Mouse (Mus musculus) heart, embryonic 11.5 days (tissue): ENCODE data around the gene Tbx5. TPM values are rescaled to one million over a fixed set of nuclear protein-coding genes. Genes with fewer than 3 reads are reported as not detected.
"Not testable (repeated sequence)": the region's sequence is repeated elsewhere in the genome, so short reads cannot be mapped to it uniquely, and the experiment has no call there.

Source experiments
- ATAC-seq: fragments of 200-750 bp; cut with Nextera tagmentation; replicated peaks from 2 replicates; pipeline ENCODE4 v1.8.0; 2017; ENCODE audit warnings: moderate library complexity; ENCODE audit not compliant: insufficient number of reproducible peaks, low FRiP score, low TSS enrichment
- H3K27ac ChIP-seq: fragments of 300-500 bp; sonication (generic); 2 replicates; pipeline ENCODE4 v1.5.1; 2014; ENCODE audit warnings: mild to moderate bottlenecking, low read depth, low read length
- H3K27me3 ChIP-seq: fragments of 300-500 bp; sonication (generic); 2 replicates; pipeline ENCODE4 v1.6.1; 2014; ENCODE audit warnings: mild to moderate bottlenecking, low read length, mixed read lengths; ENCODE audit not compliant: control insufficient read depth, insufficient read depth
- H3K36me3 ChIP-seq: fragments of 300-500 bp; sonication (generic); 2 replicates; pipeline ENCODE4 v1.6.1; 2014; ENCODE audit warnings: mild to moderate bottlenecking, low read length, moderate library complexity, mixed read lengths; ENCODE audit not compliant: control insufficient read depth, insufficient read depth
- H3K4me1 ChIP-seq: fragments of 300-500 bp; sonication (generic); 2 replicates; pipeline ENCODE4 v1.6.1; 2014; ENCODE audit warnings: low read length; ENCODE audit not compliant: control insufficient read depth, insufficient read depth
- H3K4me2 ChIP-seq: fragments of 300-500 bp; sonication (generic); 2 replicates; pipeline ENCODE4 v1.6.1; 2014; ENCODE audit warnings: mild to moderate bottlenecking, moderate library complexity
- H3K4me3 ChIP-seq: fragments of 300-500 bp; sonication (generic); 2 replicates; pipeline ENCODE4 v1.5.1; 2014; ENCODE audit warnings: low read depth, low read length
- H3K9ac ChIP-seq: fragments of 300-500 bp; sonication (generic); 2 replicates; pipeline ENCODE4 v1.6.1; 2014; ENCODE audit warnings: mild to moderate bottlenecking, low read depth, low read length, moderate library complexity
- H3K9me3 ChIP-seq: fragments of 300-500 bp; sonication (generic); replicated peaks from 2 replicates; pipeline ENCODE4 v1.6.1; 2016; ENCODE audit warnings: low read length; ENCODE audit not compliant: control insufficient read depth
- WGBS: fragments of 180-500 bp; shearing (Covaris S2); extraction: QIAGEN DNeasy Blood & Tissue Kit; methylation state at CpG from one replicate; pipeline ENCODE4 v1.1.7; 2014; ENCODE audit not compliant: insufficient replicate concordance; 5-methylcytosine and 5-hydroxymethylcytosine counted together
- polyA plus RNA-seq: library from polyadenylated mRNA; unstranded; fragments of >200 nt; fragmentation: Nextera tagmentation; extraction: Ambion mirVana; gene quantifications from 2 replicates; pipeline ENCODE4 v1.2.1, GENCODE M21; 2014

The Tbx5 gene
- polyA plus RNA-seq, 1 experiment from 2014 or later = 40.1 TPM

GRCm38 (mm10) chr5:119896605-119897004 lies 64.1 kb downstream of the Tbx5 start:
- WGBS = 32% methylated on average over 3 of the region's 3 CpGs
- no peaks in the 10 kb centered on the region for H3K9me3 ChIP-seq
- no peaks in the 10 kb centered on the region for H3K4me1 ChIP-seq
- H3K36me3 ChIP-seq = no peaks in the 10 kb centered on the region; the same call in 1 of the 2 replicates
- H3K4me2 ChIP-seq = no peak overlapping the region
- H3K27me3 ChIP-seq = no peaks in the 10 kb centered on the region
- ATAC-seq = no peak
- H3K4me3 ChIP-seq = no peak overlapping the region
- no peak overlapping the region for H3K9ac ChIP-seq
- no peak overlapping the region for H3K27ac ChIP-seq

GRCm38 (mm10) chr5:119916551-119917171 lies 84.2 kb downstream of the Tbx5 start:
- WGBS = 69% methylated on average over 12 of the region's 12 CpGs
- Histone ChIP-seq H3K4me1 (no peaks in the 10 kb centered on the region), H3K9me3 (no peaks in the 10 kb centered on the region), H3K9ac (no peak overlapping the region), H3K4me2 (no peak overlapping the region), H3K36me3 (no peaks in the 10 kb centered on the region), H3K4me3 (no peak overlapping the region), H3K27ac (no peak overlapping the region), H3K27me3 (no peaks in the 10 kb centered on the region)
- no peak for ATAC-seq

DNA sequence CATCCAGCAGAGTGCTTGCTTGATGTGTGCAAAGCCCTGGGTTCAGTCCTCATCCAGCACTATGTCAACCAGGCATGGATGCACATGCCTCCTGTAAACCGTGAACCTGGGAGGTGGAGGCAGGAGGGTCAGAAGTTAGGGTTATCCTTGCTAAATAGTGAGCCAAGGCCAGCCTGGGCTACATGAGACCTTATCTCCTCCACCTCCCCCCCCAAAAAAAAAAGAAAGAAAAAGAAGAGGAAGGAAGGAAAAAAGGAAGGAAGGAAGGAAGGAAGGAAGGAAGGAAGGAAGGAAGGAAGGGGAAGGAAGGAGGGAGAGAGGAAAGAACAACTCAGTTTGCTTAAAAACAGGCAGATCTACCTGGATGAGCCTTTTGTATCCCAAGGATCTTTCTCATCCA lies 85.9 kb downstream of the Tbx5 start:
- WGBS = 76% methylated on average over 1 of the region's 1 CpGs
- H3K9me3 ChIP-seq, H3K27me3 ChIP-seq, H3K9ac ChIP-seq, ATAC-seq, H3K27ac ChIP-seq, H3K4me2 ChIP-seq, H3K36me3 ChIP-seq, H3K4me3 ChIP-seq, H3K4me1 ChIP-seq: not testable (repeated sequence)

GRCm38 (mm10) chr5:119920941-119921340 lies 88.5 kb downstream of the Tbx5 start:
- H3K4me2 ChIP-seq = no peak overlapping the region
- H3K9me3 ChIP-seq = no peaks in the 10 kb centered on the region
- no peaks in the 10 kb centered on the region for H3K36me3 ChIP-seq
- H3K4me1 ChIP-seq = no peaks in the 10 kb centered on the region
- no peak overlapping the region for H3K9ac ChIP-seq
- H3K27me3 ChIP-seq = no peaks in the 10 kb centered on the region
- H3K4me3 ChIP-seq = no peak overlapping the region
- 77% methylated on average over 10 of the region's 10 CpGs for WGBS
- ATAC-seq = no peak
- no peak overlapping the region for H3K27ac ChIP-seq

- Histone ChIP-seq H3K27me3 (no peaks in the 10 kb centered on the region), H3K27ac (no peak overlapping the region), H3K9me3 (no peaks in the 10 kb centered on the region), H3K9ac (no peak overlapping the region), H3K4me2 (no peak overlapping the region), H3K4me3 (no peak overlapping the region), H3K4me1 (no peaks in the 10 kb centered on the region), H3K36me3 (no peaks in the 10 kb centered on the region)
- no peak for ATAC-seq
- 41% methylated on average over 11 of the region's 11 CpGs for WGBS
Measured at GRCm38 (mm10) chr5:119922229-119922628, 89.8 kb downstream of the Tbx5 start.

Other genes starting within 250 kb of the Tbx5 start
- gene Tbx3, start 162.0 kb upstream of the Tbx5 start, polyA plus RNA-seq = 12.8 and 14.5 TPM in 2 replicates